Mouse (Mus musculus) ES-Bruce4 (cell line): ENCODE data around the gene Tmem30a.

Experiments used
- CTCF ChIP-seq: IDR thresholded peaks from one replicate; pipeline ENCODE4 v1.8.1; 2011; ENCODE audit warnings: low read depth, low read length
- POLR2A ChIP-seq: IDR thresholded peaks from one replicate; pipeline ENCODE4 v1.8.1; 2011; ENCODE audit warnings: low read length; ENCODE audit not compliant: insufficient read depth

DNA sequence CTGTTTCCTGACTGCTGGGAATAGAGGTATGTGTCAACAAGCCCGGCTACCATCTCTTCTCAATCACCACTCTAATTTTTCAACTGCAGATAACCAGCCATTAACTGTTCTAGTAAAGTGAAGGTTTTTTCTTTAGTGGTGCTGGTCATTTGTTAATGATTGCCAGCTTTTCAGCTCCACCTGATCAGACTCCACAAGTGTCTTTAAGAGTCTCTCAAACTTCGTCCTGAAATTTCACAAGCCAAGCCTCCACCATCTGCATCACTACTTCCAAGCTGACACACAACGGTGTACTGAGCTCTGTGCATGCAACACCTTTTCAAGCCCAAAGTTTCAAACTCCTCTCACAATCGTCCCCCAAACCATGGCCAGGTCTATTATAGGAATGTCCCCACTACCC, 28.0 kb downstream of the Tmem30a start:
- TF ChIP-seq POLR2A (no peak), CTCF (no peak)
